Mouse (Mus musculus) CH12.LX (cell line): ENCODE measurements around the gene Pqlc3. TPM values are rescaled to one million over a fixed set of nuclear protein-coding genes. Genes with fewer than 3 reads are reported as not detected.

Experiments
- DNase-seq: peaks from one replicate; pipeline ENCODE4 v3.0.0-alpha.2; 2013; ENCODE audit errors: extremely low read depth
- H3K27ac ChIP-seq: 2 replicates; pipeline ENCODE4 v1.5.1; 2012; ENCODE audit warnings: low read depth, mild to moderate bottlenecking, control low read depth, moderate library complexity; ENCODE audit not compliant: insufficient read depth
- H3K27me3 ChIP-seq: replicated peaks from 2 replicates; pipeline ENCODE3; 2012; ENCODE audit warnings: inconsistent platforms
- H3K36me3 ChIP-seq, 2 experiments: replicated peaks in 1 of 2; 2 replicates each; pipeline versions ENCODE3 to v1.6.1; 2012; ENCODE audit warnings: inconsistent platforms in 1 of 2, low read length in 1 of 2, mild to moderate bottlenecking in 1 of 2, mixed read lengths in 1 of 2, moderate library complexity in 1 of 2; ENCODE audit not compliant: control insufficient read depth in 1 of 2, insufficient read depth in 1 of 2
- H3K4me1 ChIP-seq, 2 experiments: 2 replicates each; pipeline ENCODE4 v1.6.1; 2012; ENCODE audit warnings: inconsistent platforms in 1 of 2, moderate library complexity in 1 of 2; ENCODE audit not compliant: insufficient read depth in 2 of 2, control insufficient read depth in 1 of 2
- H3K4me2 ChIP-seq: 2 replicates; pipeline ENCODE4 v1.6.1; 2012; ENCODE audit warnings: low read depth, mild to moderate bottlenecking, control low read depth; ENCODE audit not compliant: poor library complexity, insufficient read depth, severe bottlenecking
- H3K4me3 ChIP-seq, 3 experiments: fragments of 150-350 bp in 1 of 3; sonication (generic) in 1 of 3; replicated peaks in 1 of 3; 2 replicates each; pipeline versions ENCODE3 to v1.5.1; 2011 to 2012; ENCODE audit warnings: low read depth in 2 of 3, low read length in 2 of 3, mild to moderate bottlenecking in 2 of 3, moderate library complexity in 2 of 3, control low read depth in 1 of 3, improper control_type of control experiment in 1 of 3, inconsistent platforms in 1 of 3, mixed read lengths in 1 of 3; ENCODE audit not compliant: poor library complexity in 1 of 3
- H3K79me2 ChIP-seq: replicated peaks from 2 replicates; pipeline ENCODE4 v1.6.1; 2012; ENCODE audit warnings: mild to moderate bottlenecking, moderate library complexity; ENCODE audit not compliant: control insufficient read depth, poor library complexity, insufficient read depth, severe bottlenecking; ENCODE audit errors: extremely low read depth
- H3K9ac ChIP-seq: 2 replicates; pipeline ENCODE4 v1.6.1; 2012; ENCODE audit warnings: low read depth, mild to moderate bottlenecking, control low read depth, moderate library complexity; ENCODE audit not compliant: insufficient read depth
- H3K9me3 ChIP-seq: replicated peaks from 2 replicates; pipeline ENCODE3; 2012; ENCODE audit warnings: low read length, inconsistent platforms, mixed read lengths
- CHD1 ChIP-seq: IDR thresholded peaks from 2 replicates; pipeline ENCODE4 v1.6.1; 2012; ENCODE audit warnings: low read depth, low read length, improper control_type of control experiment, inconsistent platforms
- CHD2 ChIP-seq: IDR thresholded peaks from 2 replicates; pipeline ENCODE4 v1.6.1; 2011; ENCODE audit warnings: low read length, improper control_type of control experiment
- CTCF ChIP-seq, 2 experiments: IDR thresholded peaks in 1 of 2; conservative IDR thresholded peaks in 1 of 2; 2 replicates each; pipeline ENCODE4 v1.5.1; 2011 to 2012; ENCODE audit warnings: low read depth in 2 of 2, low read length in 2 of 2, improper control_type of control experiment in 1 of 2, inconsistent platforms in 1 of 2, mild to moderate bottlenecking in 1 of 2, moderate library complexity in 1 of 2
- E2F4 ChIP-seq: IDR thresholded peaks from 2 replicates; pipeline ENCODE4 v1.6.1; 2011; ENCODE audit warnings: low read depth, low read length, improper control_type of control experiment; ENCODE audit not compliant: insufficient replicate concordance
- EP300 ChIP-seq: IDR thresholded peaks from 2 replicates; pipeline ENCODE4 v1.6.1; 2011; ENCODE audit warnings: low read length, improper control_type of control experiment
- ETS1 ChIP-seq: conservative IDR thresholded peaks from 2 replicates; pipeline ENCODE4 v1.6.1; 2012; ENCODE audit warnings: low read depth, mild to moderate bottlenecking, inconsistent platforms, low read length, improper control_type of control experiment, moderate library complexity
- GABPA ChIP-seq: IDR thresholded peaks from 2 replicates; pipeline ENCODE4 v1.6.1; 2012; ENCODE audit warnings: low read depth, low read length, improper control_type of control experiment, inconsistent platforms; ENCODE audit not compliant: insufficient replicate concordance
- IRF4 ChIP-seq: IDR thresholded peaks from 2 replicates; pipeline ENCODE4 v1.6.1; 2014; ENCODE audit warnings: low read depth, mild to moderate bottlenecking, inconsistent platforms, low read length, improper control_type of control experiment
- JUN ChIP-seq: IDR thresholded peaks from 2 replicates; pipeline ENCODE4 v1.6.1; 2011; ENCODE audit warnings: low read depth, mild to moderate bottlenecking, low read length, improper control_type of control experiment, moderate library complexity; ENCODE audit not compliant: insufficient read depth
- JUND ChIP-seq: conservative IDR thresholded peaks from 2 replicates; pipeline ENCODE4 v1.6.1; 2011; ENCODE audit warnings: low read depth, low read length, improper control_type of control experiment
- MAFK ChIP-seq: IDR thresholded peaks from 2 replicates; pipeline ENCODE4 v1.6.1; 2011; ENCODE audit warnings: low read length, improper control_type of control experiment; ENCODE audit not compliant: insufficient replicate concordance
- MAX ChIP-seq: IDR thresholded peaks from 2 replicates; pipeline ENCODE4 v1.6.1; 2011; ENCODE audit warnings: low read length, improper control_type of control experiment
- MAZ ChIP-seq: IDR thresholded peaks from 2 replicates; pipeline ENCODE4 v1.6.1; 2012; ENCODE audit warnings: low read depth, mild to moderate bottlenecking, inconsistent platforms, low read length, improper control_type of control experiment, moderate library complexity
- MEF2A ChIP-seq: IDR thresholded peaks from 2 replicates; pipeline ENCODE4 v1.6.1; 2014; ENCODE audit warnings: low read depth, mild to moderate bottlenecking, inconsistent platforms, low read length, improper control_type of control experiment, borderline replicate concordance
- MXI1 ChIP-seq: IDR thresholded peaks from 2 replicates; pipeline ENCODE4 v1.6.1; 2011; ENCODE audit warnings: mild to moderate bottlenecking, low read depth, low read length, improper control_type of control experiment
- MYC ChIP-seq: IDR thresholded peaks from 2 replicates; pipeline ENCODE4 v1.6.1; 2011; ENCODE audit warnings: low read depth, mild to moderate bottlenecking, improper control_type of control experiment, low read length
- NELFE ChIP-seq: IDR thresholded peaks from 2 replicates; pipeline ENCODE4 v1.6.1; 2011; ENCODE audit warnings: low read depth, low read length, improper control_type of control experiment
- NRF1 ChIP-seq: IDR thresholded peaks from 2 replicates; pipeline ENCODE4 v1.6.1; 2014; ENCODE audit warnings: low read depth, mild to moderate bottlenecking, inconsistent platforms, low read length, improper control_type of control experiment, moderate library complexity
- POLR2AphosphoS2 ChIP-seq: IDR thresholded peaks from 2 replicates; pipeline ENCODE4 v1.6.1; 2011; ENCODE audit warnings: low read depth, low read length, improper control_type of control experiment
- RAD21 ChIP-seq: IDR thresholded peaks from 2 replicates; pipeline ENCODE4 v1.6.1; 2011; ENCODE audit warnings: low read depth, mild to moderate bottlenecking, low read length, improper control_type of control experiment, moderate library complexity
- RCOR1 ChIP-seq: conservative IDR thresholded peaks from 2 replicates; pipeline ENCODE4 v1.6.1; 2012; ENCODE audit warnings: low read depth, mild to moderate bottlenecking, inconsistent platforms, low read length, improper control_type of control experiment
- SIN3A ChIP-seq: IDR thresholded peaks from 2 replicates; pipeline ENCODE4 v1.6.1; 2012; ENCODE audit warnings: low read length, improper control_type of control experiment, inconsistent platforms
- SMC3 ChIP-seq: IDR thresholded peaks from 2 replicates; pipeline ENCODE4 v1.6.1; 2011; ENCODE audit warnings: low read depth, low read length, improper control_type of control experiment
- TBP ChIP-seq: conservative IDR thresholded peaks from 2 replicates; pipeline ENCODE4 v1.6.1; 2011; ENCODE audit warnings: low read depth, low read length, improper control_type of control experiment
- TCF12 ChIP-seq: IDR thresholded peaks from 2 replicates; pipeline ENCODE4 v1.6.1; 2014; ENCODE audit warnings: low read depth, mild to moderate bottlenecking, inconsistent platforms, low read length, improper control_type of control experiment
- UBTF ChIP-seq: IDR thresholded peaks from 2 replicates; pipeline ENCODE4 v1.6.1; 2012; ENCODE audit warnings: low read depth, mild to moderate bottlenecking, inconsistent platforms, low read length, improper control_type of control experiment, moderate library complexity
- USF2 ChIP-seq: conservative IDR thresholded peaks from 2 replicates; pipeline ENCODE4 v1.6.1; 2011; ENCODE audit warnings: low read depth, low read length, improper control_type of control experiment
- ZC3H11A ChIP-seq: IDR thresholded peaks from 2 replicates; pipeline ENCODE4 v1.6.1; 2012; ENCODE audit warnings: low read depth, mild to moderate bottlenecking, inconsistent platforms, low read length, improper control_type of control experiment
- ZKSCAN1 ChIP-seq: IDR thresholded peaks from 2 replicates; pipeline ENCODE4 v1.6.1; 2012; ENCODE audit warnings: low read depth, inconsistent platforms, low read length, improper control_type of control experiment, borderline replicate concordance
- ZMIZ1 ChIP-seq: IDR thresholded peaks from 2 replicates; pipeline ENCODE4 v1.6.1; 2012; ENCODE audit warnings: low read depth, mild to moderate bottlenecking, inconsistent platforms, low read length, improper control_type of control experiment
- ZNF384 ChIP-seq: IDR thresholded peaks from 2 replicates; pipeline ENCODE4 v1.6.1; 2012; ENCODE audit warnings: low read depth, low read length, improper control_type of control experiment, inconsistent platforms
- dilution Hi-C: fragments of 300-500 bp; cut with MboI; formaldehyde crosslinking; loops from 2 replicates; pipeline ENCODE4 v1.14.3; 2020; ENCODE audit warnings: low sequenced_read_pairs; ENCODE audit not compliant: extremely low pct_unique_long_range_greater_than_20kb, extremely low pct_ligation_motif_present
- in situ Hi-C: fragments of 300-500 bp; cut with MboI; formaldehyde crosslinking; loops from 3 replicates; pipeline ENCODE4 v1.14.3; 2019; ENCODE audit warnings: low sequenced_read_pairs, low pct_ligation_motif_present, low pct_unique_long_range_greater_than_20kb, mixed read lengths
- polyA plus RNA-seq: library from polyadenylated mRNA; unstranded; fragments of >175 nt; gene quantifications from 2 replicates; pipeline ENCODE4 v1.2.1, GENCODE M21; 2012; ENCODE audit warnings: low read depth; ENCODE audit not compliant: insufficient read length
- total RNA-seq, 2 experiments: library from RNA; depleted of rRNA; stranded (reverse); fragments of 300-350 nt in 1 of 2; fragments of >200 nt in 1 of 2; gene quantifications; 2 replicates each; pipeline ENCODE4 v1.2.3; 2012 to 2014

The Pqlc3 gene
- total and polyA plus RNA-seq, 3 experiments = 6.4 to 31.1 (median 17.0) TPM

- 0 out of 2 replicates have a peak, but pooled peaks have one; percentile 55 for TF ChIP-seq POLR2AphosphoS2
- TF ChIP-seq CHD1 = no peak
- no peak; the same call in 1 of the 2 replicates for TF ChIP-seq MEF2A
- TF ChIP-seq MYC = peak; percentile 96
- TF ChIP-seq MXI1 = peak; percentile 97
- no peak for TF ChIP-seq ZKSCAN1
- TF ChIP-seq CHD2 = no peak
- 0 out of 2 replicates have a peak, but pooled peaks have one; percentile 49 for TF ChIP-seq UBTF
- TF ChIP-seq MAX = peak; percentile 96
- no peak for TF ChIP-seq E2F4
- TF ChIP-seq SMC3 = no peak; the same call in 1 of the 2 replicates
- no peak for TF ChIP-seq ZC3H11A
- TF ChIP-seq EP300 = peak; percentile 36; the same call in 1 of the 2 replicates
- TF ChIP-seq USF2 = no peak
- TF ChIP-seq ETS1 = peak; percentile 37
- peak; percentile 91 for TF ChIP-seq TBP
- TF ChIP-seq GABPA = no peak
- peak; percentile 88 for TF ChIP-seq ZMIZ1
- TF ChIP-seq NRF1 = 0 out of 2 replicates have a peak, but pooled peaks have one; percentile 29
- TF ChIP-seq SIN3A = peak; percentile 95
- TF ChIP-seq RAD21 = no peak
These were observed 33.2 kb upstream of the Pqlc3 start (continued) for GRCm38 (mm10) chr12:17033464-17033841.

GRCm38 (mm10) chr12:17032694-17033463, 32.7 kb upstream of the Pqlc3 start:
- Histone ChIP-seq H3K27ac (peak overlapping the region; percentile 71), H3K27me3 (no peaks in the 10 kb centered on the region), H3K4me2 (peak overlapping the region; percentile 44), H3K36me3 (no peaks in the 10 kb centered on the region), H3K9me3 (peaks cover 6% of the 10 kb centered on the region), H3K9ac (peak overlapping the region; percentile 62), H3K79me2 (no peaks in the 10 kb centered on the region), H3K4me1 (peaks cover 12 to 43% of the 10 kb centered on the region in 2 experiments), H3K4me3 (peak overlapping the region in 2 of 3 experiments; percentile 20 to 55)
- dilution Hi-C loops (no loop called here), in situ Hi-C loops (loop anchor here (10.0 to 25.0 kb wide), 3 partner anchors 218 to 321 kb away; partner anchors contain the start of genes E2f6 and Pdia6)
- peak; percentile 94 for DNase-seq
- TF ChIP-seq E2F4 (no peak), UBTF (no peak), TBP (no peak), TCF12 (no peak), GABPA (no peak), JUND (no peak), ZKSCAN1 (no peak), MAZ (no peak), ZMIZ1 (no peak), NRF1 (no peak), POLR2AphosphoS2 (no peak), MEF2A (no peak), USF2 (peak; percentile 43; the same call in 1 of the 2 replicates), MYC (no peak; the same call in 1 of the 2 replicates), SMC3 (peak; percentile 86), IRF4 (no peak), CTCF (conservative IDR thresholded peaks at IDR 0.05 in 1 of 2, IDR thresholded peaks at IDR 0.05 in 1 of 2; ENCODE audit: low read depth in 2 of 2, low read length in 2 of 2) (peak; percentile 70 to 90), SIN3A (no peak; the same call in 1 of the 2 replicates), ZC3H11A (0 out of 2 replicates have a peak, but pooled peaks have one; percentile 16), ZNF384 (peak; percentile 91), ETS1 (no peak), MXI1 (no peak), JUN (no peak), CHD2 (no peak), RCOR1 (no peak), NELFE (no peak), MAX (no peak), MAFK (no peak), CHD1 (no peak)
